Mouse (Mus musculus): Measurements from ENCODE around the gene Fam219b. TPM values are rescaled to one million over a fixed set of nuclear protein-coding genes. Genes with fewer than 3 reads are reported as not detected.

The Fam219b gene
- polyA plus RNA-seq, 1 experiment from 2014 or later = 19.0 TPM

DNA sequence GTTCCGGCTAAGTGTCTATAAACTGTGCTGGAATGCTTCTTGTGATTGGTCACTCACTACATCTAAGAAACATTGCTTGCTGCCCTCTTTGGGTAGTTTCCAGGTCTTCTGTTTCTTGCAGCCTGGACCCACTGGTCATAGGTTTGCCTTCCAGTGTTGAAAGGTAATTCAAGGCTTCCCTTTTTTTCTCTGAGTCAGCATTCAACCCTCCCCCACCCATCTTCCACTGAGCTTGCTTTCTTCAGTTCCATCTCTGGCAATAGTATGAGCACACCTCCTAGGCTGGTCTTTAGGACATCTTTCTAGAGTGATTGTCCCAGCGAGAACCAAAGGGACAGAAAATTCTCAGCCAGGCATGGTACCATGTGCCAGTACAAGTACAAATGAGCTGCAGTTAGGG, 2.2 kb downstream of the Fam219b start:
- no peaks in the 10 kb centered on the region for H3K27me3 ChIP-seq (ENCODE audit: control insufficient read depth, insufficient read depth, low read depth, low read length)
- H3K9me3 ChIP-seq (ENCODE audit: control insufficient read depth, low read length) = no peaks in the 10 kb centered on the region
- no peak overlapping the region for H3K9ac ChIP-seq (ENCODE audit: low read length)
- no peak overlapping the region for H3K27ac ChIP-seq (ENCODE audit: low read length)
- H3K4me3 ChIP-seq (ENCODE audit: low read length) = no peak overlapping the region
- H3K36me3 ChIP-seq (ENCODE audit: control insufficient read depth, insufficient read depth, low read length) = peaks cover 24% of the 10 kb centered on the region
- 77% methylated on average over 2 of the region's 2 CpGs for WGBS
- H3K4me1 ChIP-seq (replicated peaks; ENCODE audit: control insufficient read depth, insufficient read depth, low read length) = peaks cover 15% of the 10 kb centered on the region
- H3K4me2 ChIP-seq (ENCODE audit: low read depth, low read length) = no peak overlapping the region
- no peak for ATAC-seq (ENCODE audit: low read depth)

DNA sequence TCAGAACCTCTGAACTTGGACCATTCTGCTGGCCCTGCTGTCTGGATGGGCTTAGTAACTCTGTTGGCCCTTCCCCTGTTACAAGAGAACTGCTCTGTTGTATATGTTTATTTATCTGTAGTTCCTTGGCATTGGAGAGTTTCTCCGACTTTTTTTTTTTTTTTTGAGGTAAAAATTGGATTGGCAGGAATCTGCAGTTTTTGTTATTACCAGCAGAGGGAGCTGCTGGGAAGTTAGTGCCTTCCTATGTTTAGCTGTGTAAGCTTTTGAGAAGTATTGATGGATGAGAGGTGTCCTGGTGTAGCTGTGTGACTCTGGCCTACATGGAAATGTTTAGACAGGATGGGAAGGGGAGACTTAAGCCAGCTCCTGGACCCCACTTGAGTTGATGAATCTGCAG, 4.0 kb downstream of the Fam219b start:
- no peak for ATAC-seq (ENCODE audit: low read depth)
- Histone ChIP-seq H3K27me3 (ENCODE audit: control insufficient read depth, insufficient read depth, low read depth, low read length) (no peaks in the 10 kb centered on the region), H3K4me1 (replicated peaks; ENCODE audit: control insufficient read depth, insufficient read depth, low read length) (peaks cover 15% of the 10 kb centered on the region), H3K4me2 (ENCODE audit: low read depth, low read length) (no peak overlapping the region), H3K4me3 (ENCODE audit: low read length) (no peak overlapping the region), H3K9ac (ENCODE audit: low read length) (no peak overlapping the region), H3K36me3 (ENCODE audit: control insufficient read depth, insufficient read depth, low read length) (peaks cover 24% of the 10 kb centered on the region), H3K27ac (ENCODE audit: low read length) (no peak overlapping the region), H3K9me3 (ENCODE audit: control insufficient read depth, low read length) (no peaks in the 10 kb centered on the region)
- 0% methylated on average over 1 of the region's 1 CpGs for WGBS

DNA sequence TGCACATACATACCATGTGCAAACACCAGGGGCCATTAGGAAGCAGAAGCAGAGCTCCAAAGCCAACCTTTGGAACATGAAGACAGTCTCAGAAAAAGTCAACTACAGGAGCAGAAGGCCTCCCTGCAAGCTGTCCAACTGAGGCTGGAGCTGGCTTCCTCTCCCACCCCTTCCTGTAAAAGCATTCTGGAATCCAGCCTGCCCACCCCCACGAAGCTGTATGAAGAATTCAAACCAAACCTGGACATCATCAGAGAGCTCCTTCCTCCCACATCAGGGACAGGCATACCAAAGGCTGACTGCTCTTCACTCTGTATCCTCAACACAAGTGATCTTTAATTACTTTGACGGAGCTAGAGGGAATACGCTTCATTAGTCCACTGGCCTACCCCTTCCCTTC, 6.6 kb downstream of the Fam219b start:
- Histone ChIP-seq H3K4me2 (ENCODE audit: low read depth, low read length) (no peak overlapping the region), H3K4me3 (ENCODE audit: low read length) (no peak overlapping the region), H3K36me3 (ENCODE audit: control insufficient read depth, insufficient read depth, low read length) (peaks cover 27% of the 10 kb centered on the region), H3K9ac (ENCODE audit: low read length) (no peak overlapping the region), H3K4me1 (replicated peaks; ENCODE audit: control insufficient read depth, insufficient read depth, low read length) (peaks cover 3% of the 10 kb centered on the region; the same call in 1 of the 2 replicates), H3K9me3 (ENCODE audit: control insufficient read depth, low read length) (no peaks in the 10 kb centered on the region), H3K27me3 (ENCODE audit: control insufficient read depth, insufficient read depth, low read depth, low read length) (no peaks in the 10 kb centered on the region), H3K27ac (ENCODE audit: low read length) (no peak overlapping the region)
- ATAC-seq (ENCODE audit: low read depth) = no peak
- 79% methylated on average over 3 of the region's 3 CpGs for WGBS

DNA sequence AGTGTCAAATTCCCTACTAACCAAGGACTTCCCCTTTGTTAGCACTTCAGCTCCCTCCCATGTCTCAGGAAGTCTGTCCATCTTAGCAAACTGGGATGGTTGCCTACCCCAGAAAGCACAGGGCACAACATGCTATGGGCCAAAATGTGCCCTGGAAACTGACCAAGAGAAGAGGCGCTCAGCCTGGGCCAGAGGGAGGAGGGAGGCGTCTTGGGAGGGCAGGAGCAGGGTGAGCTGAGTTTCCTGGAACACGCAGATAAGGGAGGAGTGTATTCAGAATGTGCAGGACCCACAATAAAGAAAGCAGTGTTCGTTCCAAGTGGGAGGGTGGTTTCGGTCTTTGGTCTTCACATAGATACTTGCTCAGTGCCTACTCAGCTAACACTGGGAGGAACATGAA, 10.0 kb downstream of the Fam219b start:
- Histone ChIP-seq H3K4me1 (replicated peaks; ENCODE audit: control insufficient read depth, insufficient read depth, low read length) (peaks cover 3% of the 10 kb centered on the region; the same call in 1 of the 2 replicates), H3K4me2 (ENCODE audit: low read depth, low read length) (no peak overlapping the region), H3K4me3 (ENCODE audit: low read length) (no peak overlapping the region), H3K9ac (ENCODE audit: low read length) (no peak overlapping the region), H3K27ac (ENCODE audit: low read length) (no peak overlapping the region), H3K36me3 (ENCODE audit: control insufficient read depth, insufficient read depth, low read length) (peaks cover 17% of the 10 kb centered on the region), H3K27me3 (ENCODE audit: control insufficient read depth, insufficient read depth, low read depth, low read length) (no peaks in the 10 kb centered on the region), H3K9me3 (ENCODE audit: control insufficient read depth, low read length) (no peaks in the 10 kb centered on the region)
- WGBS = 57% methylated on average over 5 of the region's 5 CpGs
- ATAC-seq (ENCODE audit: low read depth) = no peak

DNA sequence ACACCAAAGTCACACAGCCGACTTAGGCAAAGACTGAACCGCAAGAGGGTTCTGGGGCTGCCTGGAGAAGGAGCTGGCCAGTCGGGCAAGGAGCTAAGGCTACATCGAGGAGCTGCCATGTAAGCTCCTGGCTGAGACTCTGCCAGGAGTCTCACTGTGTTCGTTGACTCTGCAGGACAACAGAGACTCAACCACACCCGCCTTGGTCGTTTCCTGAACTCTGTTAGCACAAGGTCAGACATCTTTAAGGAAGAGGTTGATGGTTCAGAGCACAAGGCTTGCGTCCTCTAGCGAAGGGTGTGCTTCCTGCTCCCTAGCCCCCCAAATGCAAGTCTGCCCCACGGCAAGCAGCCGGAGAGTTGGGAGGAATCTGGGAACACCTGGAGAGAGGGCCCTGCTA, 10.5 kb downstream of the Fam219b start:
- H3K9me3 ChIP-seq (ENCODE audit: control insufficient read depth, low read length) = no peaks in the 10 kb centered on the region
- H3K4me3 ChIP-seq (ENCODE audit: low read length) = no peak overlapping the region
- no peaks in the 10 kb centered on the region for H3K27me3 ChIP-seq (ENCODE audit: control insufficient read depth, insufficient read depth, low read depth, low read length)
- peaks cover 3% of the 10 kb centered on the region; the same call in 1 of the 2 replicates for H3K4me1 ChIP-seq (replicated peaks; ENCODE audit: control insufficient read depth, insufficient read depth, low read length)
- no peak for ATAC-seq (ENCODE audit: low read depth)
- H3K27ac ChIP-seq (ENCODE audit: low read length) = no peak overlapping the region
- no peak overlapping the region for H3K4me2 ChIP-seq (ENCODE audit: low read depth, low read length)
- H3K9ac ChIP-seq (ENCODE audit: low read length) = no peak overlapping the region
- H3K36me3 ChIP-seq (ENCODE audit: control insufficient read depth, insufficient read depth, low read length) = peaks cover 15% of the 10 kb centered on the region; the same call in 1 of the 2 replicates
- 87% methylated on average over 11 of the region's 11 CpGs for WGBS

DNA sequence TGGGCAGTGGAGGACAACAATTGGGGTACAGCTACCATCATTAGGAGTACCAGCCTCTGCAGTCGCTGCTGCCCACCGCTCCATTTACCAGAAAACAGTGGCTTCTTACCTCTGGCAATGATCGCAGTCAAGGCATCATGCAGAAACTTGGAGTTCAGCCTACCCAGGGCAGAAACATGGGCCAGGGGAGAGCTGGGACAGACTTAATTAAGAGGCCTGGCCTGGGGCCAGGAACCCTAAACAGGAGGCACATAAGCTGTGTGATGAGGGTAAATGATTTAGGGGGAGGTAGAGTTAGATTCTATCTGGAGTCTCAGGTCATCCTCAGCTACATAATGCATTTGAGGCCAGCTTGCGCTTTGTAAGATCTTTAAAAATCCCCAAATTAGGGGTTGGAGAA, 11.9 kb downstream of the Fam219b start:
- Histone ChIP-seq H3K27me3 (ENCODE audit: control insufficient read depth, insufficient read depth, low read depth, low read length) (no peaks in the 10 kb centered on the region), H3K9me3 (ENCODE audit: control insufficient read depth, low read length) (no peaks in the 10 kb centered on the region), H3K36me3 (ENCODE audit: control insufficient read depth, insufficient read depth, low read length) (peaks cover 9% of the 10 kb centered on the region; the same call in 1 of the 2 replicates), H3K4me3 (ENCODE audit: low read length) (no peak overlapping the region), H3K4me2 (ENCODE audit: low read depth, low read length) (no peak overlapping the region), H3K9ac (ENCODE audit: low read length) (no peak overlapping the region), H3K4me1 (replicated peaks; ENCODE audit: control insufficient read depth, insufficient read depth, low read length) (peaks cover 3% of the 10 kb centered on the region; the same call in 1 of the 2 replicates), H3K27ac (ENCODE audit: low read length) (no peak overlapping the region)
- no peak for ATAC-seq (ENCODE audit: low read depth)
- WGBS = 96% methylated on average over 4 of the region's 4 CpGs

DNA sequence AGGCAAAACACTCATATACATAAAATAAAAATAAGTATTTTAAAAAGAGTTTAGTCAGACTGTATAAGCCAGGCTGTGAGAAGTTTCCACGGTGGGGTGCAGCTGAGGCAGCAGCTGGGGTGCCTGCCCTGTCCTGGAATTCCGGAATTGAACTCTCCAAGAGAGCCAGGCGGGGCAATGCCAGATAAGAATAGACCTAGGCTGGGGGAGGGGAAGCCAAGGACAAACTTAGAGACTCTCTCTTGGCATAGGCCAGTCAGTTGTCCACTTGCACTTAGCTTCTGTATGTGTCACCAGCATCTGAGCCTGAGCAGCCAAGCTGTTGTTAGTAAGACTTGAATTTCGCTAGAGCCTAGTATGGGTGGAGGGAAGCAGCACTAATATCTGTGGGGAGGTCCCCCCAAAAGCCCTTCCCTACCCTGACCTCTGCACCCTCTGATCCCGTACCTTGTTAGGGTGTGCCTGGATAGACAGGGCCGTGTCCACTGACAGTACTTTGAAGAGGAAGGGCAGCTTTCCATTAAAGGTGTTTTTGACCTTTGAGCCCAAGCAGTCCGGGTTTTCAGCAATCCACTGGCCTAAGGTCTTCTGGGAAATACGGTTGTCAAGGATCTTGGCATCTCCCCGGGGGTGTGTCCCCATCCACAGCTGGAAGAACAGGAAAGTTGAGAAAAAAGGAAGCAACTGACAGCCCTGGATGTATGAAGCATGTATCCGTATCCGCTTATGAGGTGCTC, 13.0 kb downstream of the Fam219b start:
- Histone ChIP-seq H3K9ac (ENCODE audit: low read length) (no peak overlapping the region), H3K9me3 (ENCODE audit: control insufficient read depth, low read length) (no peaks in the 10 kb centered on the region), H3K4me3 (ENCODE audit: low read length) (no peak overlapping the region), H3K4me1 (replicated peaks; ENCODE audit: control insufficient read depth, insufficient read depth, low read length) (peaks cover 3% of the 10 kb centered on the region; the same call in 1 of the 2 replicates), H3K4me2 (ENCODE audit: low read depth, low read length) (no peak overlapping the region), H3K27ac (ENCODE audit: low read length) (no peak overlapping the region), H3K27me3 (ENCODE audit: control insufficient read depth, insufficient read depth, low read depth, low read length) (no peaks in the 10 kb centered on the region), H3K36me3 (ENCODE audit: control insufficient read depth, insufficient read depth, low read length) (peaks cover 6% of the 10 kb centered on the region; the same call in 1 of the 2 replicates)
- 75% methylated on average over 11 of the region's 11 CpGs for WGBS
- ATAC-seq (ENCODE audit: low read depth) = no peak

DNA sequence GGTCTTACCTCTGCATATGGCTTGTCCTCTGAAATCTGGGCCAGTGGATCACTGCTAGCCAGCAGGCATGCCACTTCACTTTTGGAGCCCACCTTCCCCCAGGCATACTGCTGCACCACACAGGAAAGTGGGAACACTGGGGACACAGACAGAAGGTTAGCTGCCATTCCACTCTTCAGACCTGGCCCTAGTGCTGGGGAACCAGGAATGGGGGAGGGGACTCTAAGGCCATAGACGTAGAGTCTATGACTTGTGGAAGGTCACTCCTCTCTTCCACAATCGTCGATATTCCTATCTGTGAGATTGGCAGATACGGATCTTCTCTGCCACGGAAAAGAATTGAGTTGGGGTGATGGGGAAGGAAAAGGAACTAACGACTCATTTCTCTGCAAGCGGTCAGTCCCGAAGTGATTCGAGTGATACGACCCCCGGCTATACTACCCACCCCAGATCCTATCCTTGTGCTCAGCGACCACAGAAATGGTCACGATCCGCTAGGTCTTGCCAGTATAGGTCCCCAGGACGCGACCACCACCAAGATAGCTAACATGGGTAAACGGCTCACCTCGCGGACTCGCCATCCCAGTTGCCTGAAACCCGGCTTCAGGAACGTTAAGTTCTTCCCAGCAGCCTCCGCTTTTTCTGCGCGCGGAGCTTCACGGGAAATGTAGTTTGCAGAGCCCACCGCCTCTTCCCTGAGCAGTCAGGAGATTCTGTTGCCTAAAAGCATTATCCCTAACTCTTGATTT, 15.0 kb downstream of the Fam219b start, which contains the start of gene Mpi:
Mpi (minus strand) TSS at position 625 of the 749 bp plus-strand sequence.
- Histone ChIP-seq H3K4me2 (ENCODE audit: low read depth, low read length) (peak within 1 kb of the TSS; percentile 57), H3K4me3 (ENCODE audit: low read length) (peak within 1 kb of the TSS; percentile 66), H3K9me3 (ENCODE audit: control insufficient read depth, low read length) (no peaks in the 10 kb centered on the region), H3K27me3 (ENCODE audit: control insufficient read depth, insufficient read depth, low read depth, low read length) (no peaks in the 10 kb centered on the region), H3K9ac (ENCODE audit: low read length) (peak within 1 kb of the TSS; percentile 77), H3K4me1 (replicated peaks; ENCODE audit: control insufficient read depth, insufficient read depth, low read length) (peaks cover 3% of the 10 kb centered on the region; the same call in 1 of the 2 replicates), H3K27ac (ENCODE audit: low read length) (no peak within 1 kb of the TSS), H3K36me3 (ENCODE audit: control insufficient read depth, insufficient read depth, low read length) (peaks cover 6% of the 10 kb centered on the region; the same call in 1 of the 2 replicates)
- peak; percentile 49 for ATAC-seq (ENCODE audit: low read depth)
- WGBS = 2% methylated on average over 28 of the region's 28 CpGs

DNA sequence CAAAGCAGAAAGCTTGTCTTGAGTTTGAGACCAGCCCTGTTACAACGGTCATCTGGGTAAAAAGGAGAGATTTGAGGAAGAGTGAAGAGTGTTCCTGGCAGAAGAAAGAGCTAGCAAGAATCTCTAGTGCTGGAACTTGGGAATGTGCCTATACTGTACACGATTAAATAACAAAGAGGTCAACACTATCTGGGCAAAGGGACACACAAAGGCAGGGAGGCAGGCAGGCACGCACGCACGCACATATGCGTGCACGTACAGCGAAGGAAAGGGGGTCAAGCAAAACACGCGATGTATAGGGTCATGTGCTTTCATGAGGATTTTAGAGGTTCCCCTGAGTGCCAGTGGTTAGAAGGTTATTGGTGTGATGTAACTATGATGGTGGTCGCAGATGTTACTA, 15.8 kb downstream of the Fam219b start:
- H3K27me3 ChIP-seq (ENCODE audit: control insufficient read depth, insufficient read depth, low read depth, low read length) = no peaks in the 10 kb centered on the region
- peaks cover 6% of the 10 kb centered on the region; the same call in 1 of the 2 replicates for H3K36me3 ChIP-seq (ENCODE audit: control insufficient read depth, insufficient read depth, low read length)
- peaks cover 3% of the 10 kb centered on the region; the same call in 1 of the 2 replicates for H3K4me1 ChIP-seq (replicated peaks; ENCODE audit: control insufficient read depth, insufficient read depth, low read length)
- H3K9ac ChIP-seq (ENCODE audit: low read length) = no peak overlapping the region
- no peaks in the 10 kb centered on the region for H3K9me3 ChIP-seq (ENCODE audit: control insufficient read depth, low read length)
- no peak overlapping the region for H3K4me3 ChIP-seq (ENCODE audit: low read length)
- WGBS = 72% methylated on average over 11 of the region's 11 CpGs
- no peak overlapping the region for H3K27ac ChIP-seq (ENCODE audit: low read length)
- ATAC-seq (ENCODE audit: low read depth) = no peak
- no peak overlapping the region for H3K4me2 ChIP-seq (ENCODE audit: low read depth, low read length)

Measured in lung, embryonic 16.5 days (tissue).